Mouse (Mus musculus): ENCODE measurements at regions not wholly inside any gene's neighbourhood (a gene's known extent, or its start where the extent isn't known, plus 50 kb on each side); places are given as distances from the start of the nearest gene placed in this dataset.

GRCm38 (mm10) chrX:11387200-11387940, 59.7 kb downstream of the H2al1j start:
- no peaks in the 10 kb centered on the region for H3K36me3 ChIP-seq
- no peak overlapping the region for H3K27ac ChIP-seq
- H3K9ac ChIP-seq: no peak overlapping the region
- WGBS: 72% methylated on average over 9 of the region's 9 CpGs
- H3K9me3 ChIP-seq: no peaks in the 10 kb centered on the region
- H3K4me3 ChIP-seq (replicated peaks): no peak overlapping the region
- H3K4me1 ChIP-seq (replicated peaks): no peaks in the 10 kb centered on the region
- no peaks in the 10 kb centered on the region for H3K27me3 ChIP-seq (replicated peaks)
- no peak for ATAC-seq
- no peak overlapping the region for H3K4me2 ChIP-seq (replicated peaks)

GRCm38 (mm10) chrX:11388860-11389259, 61.2 kb downstream of the H2al1j start:
- no peak overlapping the region for H3K4me2 ChIP-seq (replicated peaks)
- H3K9me3 ChIP-seq: no peaks in the 10 kb centered on the region
- H3K27ac ChIP-seq: no peak overlapping the region
- no peaks in the 10 kb centered on the region for H3K27me3 ChIP-seq (replicated peaks)
- no peaks in the 10 kb centered on the region for H3K36me3 ChIP-seq
- no peak for ATAC-seq
- H3K4me3 ChIP-seq (replicated peaks): no peak overlapping the region
- no peaks in the 10 kb centered on the region for H3K4me1 ChIP-seq (replicated peaks)
- WGBS: 57% methylated on average over 9 of the region's 9 CpGs
- no peak overlapping the region for H3K9ac ChIP-seq

GRCm38 (mm10) chrX:11400406-11400805, 72.8 kb downstream of the H2al1j start:
- Histone ChIP-seq H3K9me3 (no peaks in the 10 kb centered on the region), H3K4me1 (replicated peaks) (no peaks in the 10 kb centered on the region), H3K27ac (no peak overlapping the region), H3K36me3 (no peaks in the 10 kb centered on the region), H3K4me3 (replicated peaks) (no peak overlapping the region), H3K9ac (no peak overlapping the region), H3K27me3 (replicated peaks) (no peaks in the 10 kb centered on the region), H3K4me2 (replicated peaks) (no peak overlapping the region)
- no peak for ATAC-seq
- 85% methylated on average over 3 of the region's 3 CpGs for WGBS

GRCm38 (mm10) chrX:11404369-11404768, 76.7 kb downstream of the H2al1j start:
- WGBS: 81% methylated on average over 4 of the region's 4 CpGs

GRCm38 (mm10) chrX:11412316-11412826, 84.7 kb downstream of the H2al1j start:
- Histone ChIP-seq H3K27me3 (replicated peaks) (no peaks in the 10 kb centered on the region; the same call in 1 of the 2 replicates), H3K9me3 (no peaks in the 10 kb centered on the region), H3K27ac (no peak overlapping the region), H3K36me3 (no peaks in the 10 kb centered on the region), H3K4me1 (replicated peaks) (no peaks in the 10 kb centered on the region), H3K4me2 (replicated peaks) (no peak overlapping the region), H3K9ac (no peak overlapping the region), H3K4me3 (replicated peaks) (no peak overlapping the region)
- WGBS: 53% methylated on average over 5 of the region's 5 CpGs
- ATAC-seq: 0 out of 2 replicates have a peak, but pooled peaks have one; percentile 39

More at GRCm38 (mm10) chrX:11404369-11404768, 76.7 kb downstream of the H2al1j start:
- H3K36me3 ChIP-seq: no peaks in the 10 kb centered on the region
- H3K4me2 ChIP-seq (replicated peaks): no peak overlapping the region
- H3K27ac ChIP-seq: no peak overlapping the region
- H3K9ac ChIP-seq: no peak overlapping the region
- H3K4me3 ChIP-seq (replicated peaks): no peak overlapping the region
- ATAC-seq: no peak
- no peaks in the 10 kb centered on the region for H3K27me3 ChIP-seq (replicated peaks)
- H3K4me1 ChIP-seq (replicated peaks): no peaks in the 10 kb centered on the region
- no peaks in the 10 kb centered on the region for H3K9me3 ChIP-seq

GRCm38 (mm10) chrX:11415662-11416061, 88.0 kb downstream of the H2al1j start:
- H3K9me3 ChIP-seq: no peaks in the 10 kb centered on the region
- no peak for ATAC-seq

GRCm38 (mm10) chrX:11416510-11416909, 88.9 kb downstream of the H2al1j start:
- Histone ChIP-seq H3K27ac (no peak overlapping the region), H3K4me1 (replicated peaks) (no peaks in the 10 kb centered on the region), H3K4me3 (replicated peaks) (no peak overlapping the region), H3K9me3 (no peaks in the 10 kb centered on the region), H3K4me2 (replicated peaks) (no peak overlapping the region), H3K27me3 (replicated peaks) (no peaks in the 10 kb centered on the region), H3K36me3 (no peaks in the 10 kb centered on the region), H3K9ac (no peak overlapping the region)
- WGBS: 86% methylated on average over 3 of the region's 3 CpGs
- ATAC-seq: no peak

More at GRCm38 (mm10) chrX:11415662-11416061, 88.0 kb downstream of the H2al1j start:
- Histone ChIP-seq H3K4me2 (replicated peaks) (no peak overlapping the region), H3K27me3 (replicated peaks) (no peaks in the 10 kb centered on the region), H3K4me3 (replicated peaks) (no peak overlapping the region), H3K27ac (no peak overlapping the region), H3K9ac (no peak overlapping the region), H3K36me3 (no peaks in the 10 kb centered on the region), H3K4me1 (replicated peaks) (no peaks in the 10 kb centered on the region)
- 30% methylated on average over 4 of the region's 4 CpGs for WGBS

GRCm38 (mm10) chrX:11417861-11418260, 90.2 kb downstream of the H2al1j start:
- WGBS: 66% methylated on average over 4 of the region's 4 CpGs
- Histone ChIP-seq H3K9ac (no peak overlapping the region), H3K36me3 (no peaks in the 10 kb centered on the region), H3K4me3 (replicated peaks) (no peak overlapping the region), H3K4me2 (replicated peaks) (no peak overlapping the region), H3K27ac (no peak overlapping the region), H3K9me3 (no peaks in the 10 kb centered on the region), H3K27me3 (replicated peaks) (no peaks in the 10 kb centered on the region), H3K4me1 (replicated peaks) (no peaks in the 10 kb centered on the region)
- no peak for ATAC-seq

- no peaks in the 10 kb centered on the region for H3K27me3 ChIP-seq (replicated peaks)
- no peak overlapping the region for H3K27ac ChIP-seq
- H3K4me1 ChIP-seq (replicated peaks): no peaks in the 10 kb centered on the region
- no peak overlapping the region for H3K9ac ChIP-seq
- no peaks in the 10 kb centered on the region for H3K36me3 ChIP-seq
- H3K9me3 ChIP-seq: no peaks in the 10 kb centered on the region
- no peak for ATAC-seq
- H3K4me3 ChIP-seq (replicated peaks): no peak overlapping the region
- no peak overlapping the region for H3K4me2 ChIP-seq (replicated peaks)
- WGBS: 79% methylated on average over 10 of the region's 10 CpGs
These were observed 90.6 kb downstream of the H2al1j start for GRCm38 (mm10) chrX:11418261-11418660.

GRCm38 (mm10) chrX:11419162-11419631, 91.6 kb downstream of the H2al1j start:
- H3K9me3 ChIP-seq: no peaks in the 10 kb centered on the region
- H3K4me2 ChIP-seq (replicated peaks): no peak overlapping the region
- H3K4me3 ChIP-seq (replicated peaks): no peak overlapping the region
- peak overlapping the region; percentile 73; the same call in 1 of the 2 replicates for H3K27ac ChIP-seq
- no peaks in the 10 kb centered on the region for H3K36me3 ChIP-seq
- WGBS: 50% methylated on average over 5 of the region's 5 CpGs
- H3K9ac ChIP-seq: no peak overlapping the region
- no peaks in the 10 kb centered on the region for H3K4me1 ChIP-seq (replicated peaks)
- H3K27me3 ChIP-seq (replicated peaks): no peaks in the 10 kb centered on the region
- peak; percentile 67 for ATAC-seq

- Histone ChIP-seq H3K9me3 (no peaks in the 10 kb centered on the region), H3K4me2 (replicated peaks) (no peak overlapping the region), H3K9ac (no peak overlapping the region), H3K36me3 (no peaks in the 10 kb centered on the region), H3K27me3 (replicated peaks) (no peaks in the 10 kb centered on the region; the same call in 1 of the 2 replicates), H3K4me1 (replicated peaks) (no peaks in the 10 kb centered on the region), H3K4me3 (replicated peaks) (no peak overlapping the region), H3K27ac (peak overlapping the region; percentile 32; the same call in 1 of the 2 replicates)
- WGBS: 66% methylated on average over 12 of the region's 12 CpGs
- ATAC-seq: no peak
These were observed 104.9 kb downstream of the H2al1j start for GRCm38 (mm10) chrX:11432403-11433004.

- no peaks in the 10 kb centered on the region for H3K9me3 ChIP-seq
- no peak for ATAC-seq
- H3K27ac ChIP-seq: no peak overlapping the region
- no peaks in the 10 kb centered on the region for H3K36me3 ChIP-seq
- no peak overlapping the region for H3K9ac ChIP-seq
- H3K4me1 ChIP-seq (replicated peaks): no peaks in the 10 kb centered on the region
- no peak overlapping the region for H3K4me3 ChIP-seq (replicated peaks)
- H3K27me3 ChIP-seq (replicated peaks): no peaks in the 10 kb centered on the region; the same call in 1 of the 2 replicates
- 61% methylated on average over 6 of the region's 6 CpGs for WGBS
- H3K4me2 ChIP-seq (replicated peaks): no peak overlapping the region
These were observed 107.7 kb downstream of the H2al1j start for GRCm38 (mm10) chrX:11435338-11435737.
